Mouse (Mus musculus): Measurements from ENCODE around the gene Ldlrad3.

GRCm38 (mm10) chr2:102227839-102228238 lies 41.7 kb upstream of the Ldlrad3 start:
- TF ChIP-seq CTCF (IDR thresholded peaks at IDR 0.05) (no peak), EP300 (IDR thresholded peaks at IDR 0.05) (no peak)
